Mouse (Mus musculus): ENCODE results near the gene Eva1a. TPM values are rescaled to one million over a fixed set of nuclear protein-coding genes. Genes with fewer than 3 reads are reported as not detected.

Eva1a gene
- polyA plus RNA-seq, 2 experiments = 15.7 to 23.4 TPM

DNA sequence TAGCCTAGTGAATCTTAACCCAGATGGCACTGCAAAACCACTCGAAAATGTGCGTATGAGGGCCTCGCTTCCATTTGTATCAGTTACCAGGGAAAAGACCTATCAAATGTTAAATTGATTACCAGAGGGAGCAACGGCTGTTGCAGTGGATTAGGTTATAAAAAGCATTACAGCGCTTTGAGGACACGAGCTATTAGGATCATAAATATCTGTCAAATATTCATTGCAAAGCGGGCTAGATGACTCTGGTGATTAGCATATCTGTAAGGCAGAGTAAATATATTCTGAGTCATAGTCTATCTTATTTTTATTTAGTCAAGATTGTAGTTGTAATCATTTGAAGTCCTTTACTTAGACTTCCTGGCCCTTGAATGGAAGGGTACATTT, 92.7 kb downstream of the Eva1a start:
- DNase-seq (ENCODE audit: low spot score) = no peak
- Histone ChIP-seq H3K27me3 (ENCODE audit: control insufficient read depth, insufficient read depth, low read length) (no peaks in the 10 kb centered on the region), H3K27ac (replicated peaks; ENCODE audit: low read depth, low read length) (no peak overlapping the region), H3K36me3 (ENCODE audit: control insufficient read depth, insufficient read depth, low read length) (no peaks in the 10 kb centered on the region), H3K4me3 (replicated peaks; ENCODE audit: low read length) (no peak overlapping the region), H3K9ac (ENCODE audit: low read depth, low read length, severe bottlenecking) (no peak overlapping the region), H3K4me2 (replicated peaks; ENCODE audit: low read depth, low read length, severe bottlenecking) (no peak overlapping the region), H3K9me3 (ENCODE audit: control insufficient read depth, low read length) (no peaks in the 10 kb centered on the region), H3K4me1 (ENCODE audit: control insufficient read depth, insufficient read depth, low read length) (no peaks in the 10 kb centered on the region)
- ATAC-seq (ENCODE audit: low FRiP score, low read depth) = no peak
- TF ChIP-seq POLR2A (IDR thresholded peaks at IDR 0.05; ENCODE audit: borderline replicate concordance, extremely low read depth, insufficient read depth, insufficient read length) = no peak
- 56% methylated on average over 7 of the region's 7 CpGs for WGBS

DNA sequence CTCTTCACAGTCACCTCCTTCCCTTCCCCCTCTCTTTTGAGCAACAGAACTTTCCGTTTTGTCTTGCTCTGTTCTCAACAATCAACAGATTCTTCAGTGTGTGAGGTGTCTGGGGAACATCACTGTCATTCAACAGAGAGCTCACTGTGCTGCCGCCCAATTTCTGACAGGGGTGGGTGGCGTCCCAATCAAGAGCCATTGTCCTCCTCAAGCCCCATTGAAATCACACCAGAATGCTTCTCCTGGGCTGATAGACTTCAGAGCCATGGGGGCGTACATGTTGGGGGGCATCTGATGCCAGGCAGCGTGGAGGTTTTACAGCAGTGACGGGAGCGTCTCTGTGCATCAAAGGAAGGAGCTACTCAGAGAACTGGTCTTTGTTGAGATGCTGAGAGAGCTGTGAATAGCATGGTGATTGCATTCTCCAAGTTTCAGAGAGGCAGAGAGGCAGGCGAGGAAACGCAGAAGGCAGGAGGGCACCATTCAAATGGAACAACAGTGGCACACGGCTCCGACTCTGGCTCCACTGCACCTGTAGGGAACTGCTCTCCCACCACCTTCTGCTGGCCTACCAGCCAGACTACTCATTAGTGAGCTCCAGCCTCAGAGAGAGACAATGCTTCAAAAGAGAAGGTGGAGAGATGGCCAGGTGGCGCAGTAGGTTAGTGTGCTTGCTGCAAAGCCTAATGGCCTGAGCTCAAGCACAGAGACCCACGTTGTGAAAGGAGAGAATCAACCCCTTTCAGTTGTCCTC, 95.3 kb downstream of the Eva1a start:
- WGBS = 67% methylated on average over 13 of the region's 13 CpGs
- DNase-seq (ENCODE audit: low spot score) (no peak), ATAC-seq (ENCODE audit: low FRiP score, low read depth) (no peak)
- Histone ChIP-seq H3K27me3 (ENCODE audit: control insufficient read depth, insufficient read depth, low read length) (no peaks in the 10 kb centered on the region), H3K9ac (ENCODE audit: low read depth, low read length, severe bottlenecking) (no peak overlapping the region), H3K27ac (replicated peaks; ENCODE audit: low read depth, low read length) (no peak overlapping the region), H3K4me1 (ENCODE audit: control insufficient read depth, insufficient read depth, low read length) (no peaks in the 10 kb centered on the region), H3K9me3 (ENCODE audit: control insufficient read depth, low read length) (no peaks in the 10 kb centered on the region), H3K4me2 (replicated peaks; ENCODE audit: low read depth, low read length, severe bottlenecking) (no peak overlapping the region), H3K36me3 (ENCODE audit: control insufficient read depth, insufficient read depth, low read length) (no peaks in the 10 kb centered on the region), H3K4me3 (replicated peaks; ENCODE audit: low read length) (no peak overlapping the region)
- no peak for TF ChIP-seq POLR2A (IDR thresholded peaks at IDR 0.05; ENCODE audit: borderline replicate concordance, extremely low read depth, insufficient read depth, insufficient read length)

Other genes with a start within 250 kb of the Eva1a start
- gene Gcfc2, start 117.4 kb upstream of the Eva1a start, polyA plus RNA-seq (2012; rRNA removed) = 21.5 and 22.7 TPM in 2 replicates
- 11.5 and 13.8 TPM in 2 replicates for gene Gcfc2, start 117.4 kb upstream of the Eva1a start, polyA plus RNA-seq (2014; fragmentation: Nextera tagmentation; extraction: Ambion mirVana)
- gene Mrpl19, start 75.1 kb upstream of the Eva1a start, polyA plus RNA-seq (2012; rRNA removed) = 10.8 and 12.4 TPM in 2 replicates
- gene Mrpl19, start 75.1 kb upstream of the Eva1a start, polyA plus RNA-seq (2014; fragmentation: Nextera tagmentation; extraction: Ambion mirVana) = 39.2 and 41.4 TPM in 2 replicates